Mouse (Mus musculus) thymus, adult 2 months (tissue): ENCODE data around the gene Slitrk6.

Experiments
- CTCF ChIP-seq: fragments of 200-500 bp; IDR thresholded peaks from 2 replicates; pipeline ENCODE4 v1.5.1; 2012; ENCODE audit warnings: mild to moderate bottlenecking, control low read depth, low read length, moderate library complexity, borderline replicate concordance; ENCODE audit not compliant: control insufficient read depth, poor library complexity, insufficient read depth; ENCODE audit errors: extremely low read depth
- POLR2A ChIP-seq: fragments of 200-500 bp; IDR thresholded peaks from 2 replicates; pipeline ENCODE4 v1.6.1; 2012; ENCODE audit warnings: mild to moderate bottlenecking, low read length, control low read depth, moderate library complexity; ENCODE audit not compliant: control insufficient read depth, poor library complexity, insufficient read depth; ENCODE audit errors: extremely low read depth

GRCm38 (mm10) chr14:110739861-110740260, 15.1 kb downstream of the Slitrk6 start:
- TF ChIP-seq POLR2A (no peak), CTCF (no peak)
